8 mouse cellular contexts compared by ENCODE assay signal in the genomic region with DNA sequence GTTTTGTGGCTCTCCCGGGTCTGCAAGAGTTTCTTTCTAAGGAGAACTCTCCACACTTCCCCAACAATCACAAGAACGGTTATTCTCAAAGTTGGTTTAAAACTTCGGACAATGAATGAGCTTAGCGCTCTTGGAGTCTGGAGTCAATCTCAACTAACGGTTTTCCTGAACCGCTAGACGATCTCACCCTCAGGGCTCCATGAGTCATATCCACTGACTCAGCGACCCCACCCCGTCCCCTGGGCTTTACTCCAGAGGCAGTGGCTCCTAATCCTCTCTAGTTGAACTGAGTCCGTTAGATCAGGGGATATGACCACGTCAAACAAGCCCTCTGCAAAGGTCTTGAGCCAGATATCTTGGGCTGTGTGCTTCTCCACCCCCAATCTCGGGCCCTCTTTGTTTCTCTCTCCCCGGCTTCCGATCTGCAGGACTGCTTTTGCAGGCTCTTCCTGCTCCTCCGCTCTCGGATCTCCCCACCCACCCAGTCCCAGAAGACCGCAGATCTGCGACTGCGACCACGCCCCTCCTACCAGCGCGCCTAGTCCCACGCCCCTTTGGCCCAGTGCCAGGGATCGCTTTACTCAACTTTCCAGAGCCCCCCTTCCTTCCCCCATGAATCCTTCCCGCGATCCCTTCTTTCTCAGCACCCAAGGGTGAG. TPM values are rescaled to one million over a fixed set of nuclear protein-coding genes. Genes with fewer than 3 reads are reported as not detected.
DNase-seq lines count a peak whose midpoint lies in the region; ATAC-seq and TF ChIP-seq lines count a peak whose summit lies in the region.

A gene (plus strand): TSS at position 520 of the 658 bp plus-strand sequence.

- H3K4me3 ChIP-seq in forebrain, embryonic 15.5 days: peak within 1 kb of the TSS; percentile 68
- H3K4me3 ChIP-seq in layer of hippocampus, adult 2 months: peak within 1 kb of the TSS; percentile 63
- peak within 1 kb of the TSS; percentile 62 for H3K4me3 ChIP-seq in lung, postnatal 0 days (ENCODE audit: low read depth, low read length)

- H3K27ac ChIP-seq in forebrain, embryonic 15.5 days (replicated peaks): peak within 1 kb of the TSS; percentile 97
- H3K27ac ChIP-seq in layer of hippocampus, adult 2 months: peak within 1 kb of the TSS; percentile 85
- peak within 1 kb of the TSS; percentile 85 for H3K27ac ChIP-seq in lung, postnatal 0 days (ENCODE audit: low read length)

- DNase-seq in MN1 (ENCODE audit: low spot score): peak; percentile 90
- DNase-seq in cerebellum, adult 11-12 months: peak; percentile 9
- peak; percentile 88 to 92 for DNase-seq in heart, postnatal 36 days
- peak; percentile 20 to 24 for DNase-seq in layer of hippocampus, adult 2 months (ENCODE audit: low spot score in 2 of 2)
- DNase-seq in lung, postnatal 0 days (ENCODE audit: low spot score): peak; percentile 96
- peak; percentile 88 for DNase-seq in ovary, postnatal 36 days (ENCODE audit: low spot score)
- DNase-seq in urinary bladder, adult 18-20 months (ENCODE audit: low spot score in 2 of 2): peak; percentile 66 to 84

- peak within 1 kb of the TSS; percentile 79 for H3K4me2 ChIP-seq in forebrain, embryonic 15.5 days (replicated peaks)
- peak within 1 kb of the TSS; percentile 68 for H3K4me2 ChIP-seq in lung, postnatal 0 days (replicated peaks; ENCODE audit: low read depth, low read length)

- TF ChIP-seq EP300 in lung, postnatal 0 days (IDR thresholded peaks at IDR 0.05): peak; percentile 48; the same call in 1 of the 2 replicates

- 0% methylated on average over 26 of the region's 26 CpGs for WGBS in forebrain, embryonic 15.5 days
- under 1% methylated on average over 26 of the region's 26 CpGs for WGBS in lung, postnatal 0 days

- peaks cover 41% of the 10 kb centered on the region for H3K4me1 ChIP-seq in forebrain, embryonic 15.5 days
- H3K4me1 ChIP-seq in lung, postnatal 0 days (ENCODE audit: insufficient read depth, low read depth, low read length): no peaks in the 10 kb centered on the region; the same call in 1 of the 2 replicates

- no peaks in the 10 kb centered on the region for H3K9me3 ChIP-seq in forebrain, embryonic 15.5 days
- no peaks in the 10 kb centered on the region for H3K9me3 ChIP-seq in lung, postnatal 0 days (ENCODE audit: low read length)

- H3K27me3 ChIP-seq in forebrain, embryonic 15.5 days: no peaks in the 10 kb centered on the region
- no peaks in the 10 kb centered on the region for H3K27me3 ChIP-seq in lung, postnatal 0 days (replicated peaks; ENCODE audit: insufficient read depth, low read length)

- H3K9ac ChIP-seq in forebrain, embryonic 15.5 days (replicated peaks): peak within 1 kb of the TSS; percentile 69
- H3K9ac ChIP-seq in lung, postnatal 0 days (replicated peaks; ENCODE audit: low read depth): peak within 1 kb of the TSS; percentile 62

- TF ChIP-seq CTCF in layer of hippocampus, adult 2 months (conservative IDR thresholded peaks at IDR 0.05): no peak
- no peak for TF ChIP-seq CTCF in lung, postnatal 0 days (IDR thresholded peaks at IDR 0.05)

- intact Hi-C loops in heart, postnatal 36 days (cut with DNase I): loop anchor here (2.0 kb wide), 2 partner anchors 157 to 201 kb away; no protein-coding TSS in a partner anchor

- ATAC-seq in forebrain, embryonic 15.5 days (replicated peaks): peak; percentile 94
- ATAC-seq in lung, postnatal 0 days: peak; percentile 88

- peaks cover 1% of the 10 kb centered on the region; the same call in 1 of the 2 replicates for H3K36me3 ChIP-seq in forebrain, embryonic 15.5 days
- peaks cover 3% of the 10 kb centered on the region; the same call in 1 of the 2 replicates for H3K36me3 ChIP-seq in lung, postnatal 0 days (ENCODE audit: insufficient read depth, low read length)

RNA-seq across cellular contexts. Expression of the gene that starts here (rescaled TPM):
- 554 and 555 TPM in 2 replicates for polyA plus RNA-seq in forebrain, embryonic 15.5 days (2015; fragmentation: Nextera tagmentation; extraction: Ambion mirVana)
- 100 to 1,000 TPM; 352 to 374 TPM for total RNA-seq in heart, postnatal 36 days (2021)
- total RNA-seq in layer of hippocampus, adult 2 months (2021): 10 to 100 TPM; 57.4 to 71.6 TPM
- 1,068 and 1,145 TPM in 2 replicates for polyA plus RNA-seq in lung, postnatal 0 days (2015; fragmentation: Nextera tagmentation; extraction: Ambion mirVana)

Comparison
In these comparisons a context has a peak if more than half of its experiments do, and no peak if none do; other contexts are left out.
1. Peak in every context shown above with its lines: DNase-seq, ATAC-seq, H3K4me3 ChIP-seq and H3K27ac ChIP-seq.
2. RNA of the gene that starts here (total RNA-seq): 352 to 374 TPM in heart, postnatal 36 days; 57.4 to 71.6 TPM in layer of hippocampus, adult 2 months; every median in the first group is over 4 times any median in the second.
3. DNase-seq: peak in every context shown above with its lines; median percentile 96 in lung, postnatal 0 days; 90 in MN1; 90 in heart, postnatal 36 days; 88 in ovary, postnatal 36 days; 75 in urinary bladder, adult 18-20 months; 22 in layer of hippocampus, adult 2 months; 9 in cerebellum, adult 11-12 months.